Mouse (Mus musculus): ENCODE measurements around the gene Amy2a4. TPM values are rescaled to one million over a fixed set of nuclear protein-coding genes. Genes with fewer than 3 reads are reported as not detected.
"Not testable (repeated sequence)": the region's sequence is repeated elsewhere in the genome, so short reads cannot be mapped to it uniquely, and the experiment has no call there.

Amy2a4 gene
- total RNA-seq (2014; fragmentation: Nextera tagmentation) = not detected in 2 replicates
- not detected in 2 replicates for total RNA-seq (2017)

DNA sequence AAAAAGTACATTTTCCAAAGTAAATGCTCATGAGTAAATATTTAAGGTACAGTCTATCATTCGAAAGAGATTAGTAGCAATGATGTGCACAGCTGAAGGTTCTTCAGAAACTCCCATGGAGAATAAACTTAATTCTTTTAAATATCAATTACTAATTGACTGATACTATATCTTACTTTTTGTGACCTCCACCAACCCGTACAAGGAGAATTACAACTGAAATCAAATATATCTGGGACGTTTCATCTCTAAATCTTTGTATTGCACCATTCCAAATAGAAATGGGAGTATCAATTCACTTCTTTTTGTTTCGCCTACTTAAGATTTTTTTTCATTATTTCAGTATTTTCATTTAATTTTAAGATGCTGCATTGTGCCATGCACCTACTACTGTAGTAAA, at the start of gene Amy2a4:
Gene Amy2a4 (minus strand): TSS at position 101 of the 400 bp plus-strand sequence.
- ATAC-seq (replicated peaks; ENCODE audit: poor library complexity, severe bottlenecking) = not testable (repeated sequence)

DNA sequence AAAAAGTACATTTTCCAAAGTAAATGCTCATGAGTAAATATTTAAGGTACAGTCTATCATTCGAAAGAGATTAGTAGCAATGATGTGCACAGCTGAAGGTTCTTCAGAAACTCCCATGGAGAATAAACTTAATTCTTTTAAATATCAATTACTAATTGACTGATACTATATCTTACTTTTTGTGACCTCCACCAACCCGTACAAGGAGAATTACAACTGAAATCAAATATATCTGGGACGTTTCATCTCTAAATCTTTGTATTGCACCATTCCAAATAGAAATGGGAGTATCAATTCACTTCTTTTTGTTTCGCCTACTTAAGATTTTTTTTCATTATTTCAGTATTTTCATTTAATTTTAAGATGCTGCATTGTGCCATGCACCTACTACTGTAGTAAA, 32.7 kb upstream of the Amy2a4 start, which contains the start of gene Amy2a3:
Gene Amy2a3 (minus strand): TSS at position 101 of the 400 bp plus-strand sequence.
- ATAC-seq (replicated peaks; ENCODE audit: poor library complexity, severe bottlenecking) = not testable (repeated sequence)

DNA sequence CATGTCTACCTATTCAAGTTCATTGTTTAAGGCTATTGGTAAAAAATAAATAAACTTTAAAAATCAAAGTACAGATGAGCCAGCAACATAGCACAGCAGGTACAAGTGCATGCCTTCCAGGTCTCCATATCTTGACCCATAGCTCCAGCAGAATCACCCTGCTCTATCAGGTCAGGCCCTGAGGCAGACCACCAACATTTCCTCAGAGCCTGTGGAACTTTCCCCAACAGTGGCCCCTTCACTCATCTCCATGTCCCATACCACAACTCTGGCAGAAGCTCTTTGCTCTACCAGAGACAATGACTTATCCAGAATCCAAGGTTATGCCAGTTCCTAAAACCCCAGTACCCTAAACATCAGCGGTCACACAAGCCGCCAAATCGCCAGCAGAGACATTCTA, 21.7 kb upstream of the Amy2a4 start:
- not testable (repeated sequence) for ATAC-seq (replicated peaks; ENCODE audit: poor library complexity, severe bottlenecking)

DNA sequence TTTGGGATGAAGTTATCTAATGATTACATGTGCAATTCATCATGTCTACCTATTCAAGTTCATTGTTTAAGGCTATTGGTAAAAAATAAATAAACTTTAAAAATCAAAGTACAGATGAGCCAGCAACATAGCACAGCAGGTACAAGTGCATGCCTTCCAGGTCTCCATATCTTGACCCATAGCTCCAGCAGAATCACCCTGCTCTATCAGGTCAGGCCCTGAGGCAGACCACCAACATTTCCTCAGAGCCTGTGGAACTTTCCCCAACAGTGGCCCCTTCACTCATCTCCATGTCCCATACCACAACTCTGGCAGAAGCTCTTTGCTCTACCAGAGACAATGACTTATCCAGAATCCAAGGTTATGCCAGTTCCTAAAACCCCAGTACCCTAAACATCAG, 11.0 kb downstream of the Amy2a4 start:
- ATAC-seq (replicated peaks; ENCODE audit: poor library complexity, severe bottlenecking) = not testable (repeated sequence)

DNA sequence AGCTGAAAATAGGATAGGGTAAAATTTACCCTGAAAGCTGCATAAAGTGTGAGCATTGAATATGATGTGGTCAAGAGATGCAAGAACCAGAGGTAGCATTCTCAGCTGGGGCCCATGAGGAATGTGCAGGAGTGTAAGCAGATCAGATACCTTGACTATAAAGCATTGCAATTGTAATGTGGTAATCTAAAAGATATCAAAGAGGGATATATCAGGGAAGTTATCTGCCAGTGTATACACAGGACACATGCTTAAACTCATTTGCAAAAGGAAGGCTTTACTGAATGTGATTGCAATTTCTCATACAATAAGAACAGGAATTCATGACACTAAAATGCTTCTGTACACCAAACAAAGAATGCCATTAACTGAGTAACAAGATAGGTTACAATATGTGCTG, 11.7 kb downstream of the Amy2a4 start:
- ATAC-seq (replicated peaks; ENCODE audit: poor library complexity, severe bottlenecking) = not testable (repeated sequence)

DNA sequence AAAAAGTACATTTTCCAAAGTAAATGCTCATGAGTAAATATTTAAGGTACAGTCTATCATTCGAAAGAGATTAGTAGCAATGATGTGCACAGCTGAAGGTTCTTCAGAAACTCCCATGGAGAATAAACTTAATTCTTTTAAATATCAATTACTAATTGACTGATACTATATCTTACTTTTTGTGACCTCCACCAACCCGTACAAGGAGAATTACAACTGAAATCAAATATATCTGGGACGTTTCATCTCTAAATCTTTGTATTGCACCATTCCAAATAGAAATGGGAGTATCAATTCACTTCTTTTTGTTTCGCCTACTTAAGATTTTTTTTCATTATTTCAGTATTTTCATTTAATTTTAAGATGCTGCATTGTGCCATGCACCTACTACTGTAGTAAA, 32.5 kb downstream of the Amy2a4 start, which contains the start of gene Amy2a5:
Gene Amy2a5 (minus strand): TSS at position 101 of the 400 bp plus-strand sequence.
- ATAC-seq (replicated peaks; ENCODE audit: poor library complexity, severe bottlenecking) = not testable (repeated sequence)

Other genes with a start within 250 kb of the Amy2a4 start
- gene Amy2a5, start 32.6 kb downstream of the Amy2a4 start, total RNA-seq (2014; fragmentation: Nextera tagmentation) = not detected in 2 replicates
- gene Amy2a5, start 32.6 kb downstream of the Amy2a4 start, total RNA-seq (2017) = not detected in 2 replicates
- not detected in 2 replicates for gene Amy2a3, start 32.6 kb upstream of the Amy2a4 start, total RNA-seq (2014; fragmentation: Nextera tagmentation)
- not detected in 2 replicates for gene Amy2a3, start 32.6 kb upstream of the Amy2a4 start, total RNA-seq (2017)
- gene Amy2a2, start 65.2 kb upstream of the Amy2a4 start, total RNA-seq (2014; fragmentation: Nextera tagmentation) = not detected in 2 replicates
- gene Amy2a2, start 65.2 kb upstream of the Amy2a4 start, total RNA-seq (2017) = not detected in 2 replicates
- not detected in 2 replicates for gene Amy2a1, start 241.0 kb upstream of the Amy2a4 start, total RNA-seq (2014; fragmentation: Nextera tagmentation)
- gene Amy2a1, start 241.0 kb upstream of the Amy2a4 start, total RNA-seq (2017) = not detected in 2 replicates

All from granulocyte monocyte progenitor cell, adult 5-6 weeks (primary cell).